Comparison of ENCODE assay signal across 8 mouse cellular contexts in the genomic region with DNA sequence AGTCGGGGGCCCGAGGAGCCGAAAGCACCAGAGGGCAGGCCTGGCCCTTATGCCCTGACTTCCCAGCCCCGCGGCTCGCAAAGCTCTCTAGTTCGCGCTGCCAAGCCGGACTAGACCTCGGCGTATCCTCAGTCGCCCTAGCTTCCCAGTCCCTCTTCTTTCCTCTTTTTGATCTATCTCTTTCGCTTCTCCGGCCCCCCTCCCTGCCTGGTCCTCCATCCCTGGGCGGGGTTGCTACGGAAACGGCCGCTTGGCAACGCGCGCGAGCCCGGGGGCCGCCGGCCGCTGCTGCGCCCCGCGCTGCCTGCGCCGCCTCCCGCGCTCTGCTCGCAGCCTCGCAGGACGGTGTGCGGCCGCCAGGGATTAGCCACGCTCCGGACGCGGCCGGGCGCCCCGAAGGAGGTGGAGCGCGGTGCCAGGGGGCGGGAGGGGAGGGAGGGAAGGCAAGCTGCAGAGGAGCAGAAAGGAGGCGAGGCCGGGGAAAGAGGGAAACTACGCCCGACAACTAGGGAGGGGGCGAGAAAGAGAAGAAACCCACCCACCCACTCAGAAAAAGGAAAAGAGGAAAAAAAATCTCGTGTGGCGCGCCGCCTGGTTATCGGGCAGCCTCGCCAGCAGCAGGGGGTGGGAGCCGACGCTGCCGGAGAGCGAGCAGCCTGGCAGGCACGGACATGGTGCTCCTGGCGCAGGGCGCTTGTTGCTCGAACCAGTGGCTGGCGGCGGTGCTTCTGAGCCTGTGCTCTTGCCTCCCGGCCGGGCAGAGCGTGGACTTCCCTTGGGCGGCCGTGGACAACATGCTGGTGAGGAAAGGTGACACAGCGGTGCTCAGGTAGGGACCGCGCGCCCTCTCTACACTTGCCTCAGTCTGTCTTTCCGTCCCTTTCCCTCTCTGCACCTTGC. TPM values are rescaled to one million over a fixed set of nuclear protein-coding genes. Genes with fewer than 3 reads are reported as not detected.
DNase-seq lines count a peak whose midpoint lies in the region; ATAC-seq lines count a peak whose summit lies in the region.

Gene Negr1 (plus strand): TSS at position 271 of the 900 bp plus-strand sequence.

- peak within 1 kb of the TSS; percentile 90 for H3K4me2 ChIP-seq in hindbrain, embryonic 16.5 days (ENCODE audit: low read length)

- H3K4me3 ChIP-seq in hindbrain, embryonic 16.5 days (ENCODE audit: low read length) = peak within 1 kb of the TSS; percentile 81
- H3K4me3 ChIP-seq in megakaryocyte, embryonic 14.5 days (replicated peaks) = peak within 1 kb of the TSS; percentile 86

- no peaks in the 10 kb centered on the region for H3K27me3 ChIP-seq in hindbrain, embryonic 16.5 days (replicated peaks; ENCODE audit: control insufficient read depth, insufficient read depth, low read length)
- peaks cover 48% of the 10 kb centered on the region for H3K27me3 ChIP-seq in megakaryocyte, embryonic 14.5 days (replicated peaks)

- DNase-seq in adrenal gland, adult 8-10 months = peak; percentile 7
- peak; percentile 76 for DNase-seq in embryo, embryonic 10 days (ENCODE audit: low spot score)
- DNase-seq in gastrocnemius, postnatal 10 days = peak; percentile 67
- DNase-seq in left cerebral cortex, adult 9 months (ENCODE audit: low spot score in 2 of 2) = peak; percentile 59 to 84
- peak; percentile 83 for DNase-seq in right cerebral cortex, postnatal 14 days

- no peaks in the 10 kb centered on the region for H3K4me1 ChIP-seq in hindbrain, embryonic 16.5 days (ENCODE audit: control insufficient read depth, insufficient read depth, low read depth, low read length)
- H3K4me1 ChIP-seq in megakaryocyte, embryonic 14.5 days = peaks cover 16% of the 10 kb centered on the region

- peak within 1 kb of the TSS; percentile 88 for H3K9ac ChIP-seq in hindbrain, embryonic 16.5 days (ENCODE audit: low read depth, low read length)

- WGBS in hindbrain, embryonic 16.5 days = under 1% methylated on average over 74 of the region's 79 CpGs

- no peaks in the 10 kb centered on the region for H3K36me3 ChIP-seq in hindbrain, embryonic 16.5 days (ENCODE audit: control insufficient read depth, insufficient read depth, low read length)
- no peaks in the 10 kb centered on the region for H3K36me3 ChIP-seq in megakaryocyte, embryonic 14.5 days (replicated peaks; ENCODE audit: low read length)

- no peaks in the 10 kb centered on the region for H3K9me3 ChIP-seq in hindbrain, embryonic 16.5 days (ENCODE audit: control insufficient read depth, low read length)
- H3K9me3 ChIP-seq in megakaryocyte, embryonic 14.5 days = no peaks in the 10 kb centered on the region

- peak within 1 kb of the TSS; percentile 95 for H3K27ac ChIP-seq in hindbrain, embryonic 16.5 days (ENCODE audit: low read depth, low read length)

- peak; percentile 85 for ATAC-seq in hindbrain, embryonic 16.5 days
- no peak for ATAC-seq in monocyte, adult 5-6 weeks (replicated peaks; ENCODE audit: insufficient number of reproducible peaks, low FRiP score, low TSS enrichment, poor library complexity, severe bottlenecking)

RNA-seq across cellular contexts. Expression of gene Negr1, which starts in this region (rescaled TPM):
- 10 to 100 TPM in 1 of 4 experiments, 1 to 10 TPM in 3; 5.5 to 12.2 (median 7.3) TPM for total RNA-seq in adrenal gland, adult 8-10 months (2022)
- 1 to 10 TPM; 1.6 to 2.1 TPM for total RNA-seq in gastrocnemius, postnatal 10 days (2021)
- polyA plus RNA-seq in hindbrain, embryonic 16.5 days (2015; fragmentation: Nextera tagmentation; extraction: Ambion mirVana) = 46.0 and 50.8 TPM in 2 replicates
- not detected in 2 replicates for polyA plus RNA-seq in megakaryocyte, embryonic 14.5 days (2012; ENCODE audit: insufficient read depth, low replicate concordance)
- not detected in 3 replicates for total RNA-seq in monocyte, adult 5-6 weeks (2017)

Comparison
In these comparisons a context has a peak if more than half of its experiments do, and no peak if none do; other contexts are left out.
1. RNA of gene Negr1 (polyA plus RNA-seq): 46.0 to 50.8 TPM in hindbrain, embryonic 16.5 days; not detected in megakaryocyte, embryonic 14.5 days; every median in the first group is over 10 times any median in the second.
2. DNase-seq: peak in every context shown above with its lines; median percentile 83 in right cerebral cortex, postnatal 14 days; 76 in embryo, embryonic 10 days; 72 in left cerebral cortex, adult 9 months; 67 in gastrocnemius, postnatal 10 days; 7 in adrenal gland, adult 8-10 months.